Mouse (Mus musculus): Measurements from ENCODE around the gene Pdpk1.

DNA sequence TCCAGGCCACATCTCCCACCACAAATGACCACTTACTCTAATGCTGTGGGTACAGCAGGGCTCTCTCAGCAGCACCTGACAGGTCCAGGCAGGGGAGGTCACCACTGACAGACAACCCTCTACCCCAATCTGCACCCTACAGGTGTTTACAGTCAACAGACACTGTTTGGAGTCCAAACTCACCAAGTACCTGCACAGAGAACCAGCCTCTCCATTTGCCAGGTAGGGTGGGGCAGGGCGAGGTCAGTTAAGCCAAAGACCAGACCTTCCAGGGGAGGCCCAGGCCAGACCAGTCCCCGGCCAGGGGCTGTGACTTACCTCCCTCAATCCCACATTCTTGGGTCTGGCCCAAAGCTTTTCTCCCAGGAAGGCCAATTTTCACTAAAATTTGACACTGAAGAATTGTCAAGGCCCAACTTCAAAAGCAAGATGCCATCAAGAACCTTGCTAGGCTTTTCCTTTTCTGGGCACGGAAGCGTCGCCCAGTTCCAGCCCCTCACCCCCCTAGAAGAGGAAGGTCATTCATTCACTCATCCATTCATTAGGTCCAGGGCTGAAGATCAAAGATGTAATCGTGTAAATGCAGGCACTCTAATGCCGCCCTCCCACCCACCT lies 17.3 kb upstream of the Pdpk1 start:
- TF ChIP-seq CTCF (IDR thresholded peaks at IDR 0.05; ENCODE audit: borderline replicate concordance, control insufficient read depth, extremely low read depth, insufficient read depth, low read length, poor library complexity) (no peak), POLR2A (IDR thresholded peaks at IDR 0.05; ENCODE audit: control insufficient read depth, extremely low read depth, insufficient read depth, low read length, poor library complexity) (no peak)
